Mouse (Mus musculus) kidney, adult 10 weeks (tissue): ENCODE measurements around the gene Olfr455. TPM values are rescaled to one million over a fixed set of nuclear protein-coding genes. Genes with fewer than 3 reads are reported as not detected.

Experiments
- polyA plus RNA-seq: library from polyadenylated mRNA; stranded (reverse); fragments of 350-450 nt; fragmentation: Illumina TruSeq; extraction: RNeasy Lipid Tissue Mini Kit (QIAGEN cat#74804); gene quantifications from one replicate; pipeline ENCODE4 v1.2.3, GENCODE M21; 2014; ENCODE audit warnings: low read depth, low replicate concordance

The Olfr455 gene
- polyA plus RNA-seq = not detected

GRCm38 (mm10) chr6:42547461-42547860, at the start of gene Olfr455:
Gene Olfr455, minus strand, starts transcription at chr6:42547587.

GRCm38 (mm10) chr6:42487114-42487513, 60.3 kb downstream of the Olfr455 start, which contains the start of gene Olfr456:
Gene Olfr456, minus strand, starts transcription at chr6:42487214.

Other genes starting within 250 kb of the Olfr455 start
- gene Fam131b, start 222.9 kb downstream of the Olfr455 start, polyA plus RNA-seq = not detected
- 1.3 TPM for gene Zyx, start 198.0 kb downstream of the Olfr455 start, polyA plus RNA-seq
- gene Epha1, start 174.3 kb downstream of the Olfr455 start, polyA plus RNA-seq = 1.6 TPM
- gene Tas2r143, start 147.3 kb downstream of the Olfr455 start, polyA plus RNA-seq = not detected
- gene Tas2r135, start 142.2 kb downstream of the Olfr455 start, polyA plus RNA-seq = not detected
- not detected for gene Tas2r126, start 113.1 kb downstream of the Olfr455 start, polyA plus RNA-seq
- gene Olfr458, start 82.4 kb downstream of the Olfr455 start, polyA plus RNA-seq = not detected
- not detected for gene Olfr457, start 71.3 kb downstream of the Olfr455 start, polyA plus RNA-seq
- not detected for gene Olfr456, start 60.4 kb downstream of the Olfr455 start, polyA plus RNA-seq
- gene Tcaf3, start 50.1 kb upstream of the Olfr455 start, polyA plus RNA-seq = not detected
- gene Tcaf2, start 97.7 kb upstream of the Olfr455 start, polyA plus RNA-seq = 2.4 TPM
- 20.3 TPM for gene Tcaf1, start 162.5 kb upstream of the Olfr455 start, polyA plus RNA-seq
- not detected for gene Olfr453, start 191.8 kb upstream of the Olfr455 start, polyA plus RNA-seq
- not detected for gene Olfr38, start 208.8 kb upstream of the Olfr455 start, polyA plus RNA-seq
- gene Olfr452, start 237.5 kb upstream of the Olfr455 start, polyA plus RNA-seq = not detected